Mouse (Mus musculus): Measurements from ENCODE around the gene Metap1. TPM values are rescaled to one million over a fixed set of nuclear protein-coding genes. Genes with fewer than 3 reads are reported as not detected.

Gene Metap1
- polyA plus RNA-seq, 1 experiment from 2014 or later = 48.9 TPM

GRCm38 (mm10) chr3:138442612-138443464 is 46.5 kb downstream of the Metap1 start, which contains the start of gene Adh5:
TSS of gene Adh5 (plus strand) at chr3:138443093.
- H3K9ac ChIP-seq (ENCODE audit: low read length) = peak within 1 kb of the TSS; percentile 87
- DNase-seq (ENCODE audit: low spot score) = peak; percentile 95

DNA sequence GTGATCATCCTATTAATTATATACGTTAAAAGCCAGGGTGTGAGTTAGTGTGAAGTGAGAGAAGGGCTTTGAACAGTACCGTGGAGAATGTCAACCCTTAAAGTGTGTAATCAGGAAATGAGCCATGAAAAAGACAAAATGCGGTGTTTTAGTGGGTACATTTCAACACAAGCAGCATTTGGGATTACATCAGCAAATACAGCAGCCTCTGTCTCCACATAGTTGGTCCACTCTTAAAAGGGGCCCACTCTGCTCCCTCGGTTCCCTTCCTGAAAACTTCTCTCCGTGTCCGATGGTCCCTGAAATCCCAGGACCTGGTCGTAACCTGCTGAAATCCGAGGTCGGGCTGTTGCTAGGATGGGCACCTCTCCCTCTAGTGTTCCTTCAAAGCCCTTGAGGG is 47.1 kb downstream of the Metap1 start:
- H3K4me3 ChIP-seq (ENCODE audit: low read depth, low read length) = peak overlapping the region; percentile 83
- H3K27me3 ChIP-seq (replicated peaks; ENCODE audit: control insufficient read depth, insufficient read depth, low read length) = no peaks in the 10 kb centered on the region
- ATAC-seq (peak; percentile 0; the same call in 1 of the 2 replicates), DNase-seq (ENCODE audit: low spot score) (no peak)
- H3K27ac ChIP-seq (ENCODE audit: low read depth, low read length) = peak overlapping the region; percentile 48; the same call in 1 of the 2 replicates
- WGBS = 2% methylated on average over 9 of the region's 9 CpGs
- H3K36me3 ChIP-seq (ENCODE audit: control insufficient read depth, insufficient read depth, low read length) = peaks cover 22% of the 10 kb centered on the region
- H3K4me2 ChIP-seq (ENCODE audit: low read length) = peak overlapping the region; percentile 85
- H3K9ac ChIP-seq (ENCODE audit: low read length) = peak overlapping the region; percentile 71
- no peaks in the 10 kb centered on the region for H3K9me3 ChIP-seq (replicated peaks; ENCODE audit: control insufficient read depth, low read length)
- H3K4me1 ChIP-seq (ENCODE audit: control insufficient read depth, insufficient read depth, low read length) = peaks cover 10% of the 10 kb centered on the region; the same call in 1 of the 2 replicates

More at GRCm38 (mm10) chr3:138442612-138443464, 46.5 kb downstream of the Metap1 start, which contains the start of gene Adh5:
- H3K4me3 ChIP-seq (ENCODE audit: low read depth, low read length) = peak within 1 kb of the TSS; percentile 83
- peak within 1 kb of the TSS; percentile 77 for H3K27ac ChIP-seq (ENCODE audit: low read depth, low read length)
- H3K9me3 ChIP-seq (replicated peaks; ENCODE audit: control insufficient read depth, low read length) = no peaks in the 10 kb centered on the region
- peaks cover 28% of the 10 kb centered on the region for H3K36me3 ChIP-seq (ENCODE audit: control insufficient read depth, insufficient read depth, low read length)
- H3K4me1 ChIP-seq (ENCODE audit: control insufficient read depth, insufficient read depth, low read length) = peaks cover 10% of the 10 kb centered on the region; the same call in 1 of the 2 replicates
- peak; percentile 99 for ATAC-seq
- no peaks in the 10 kb centered on the region for H3K27me3 ChIP-seq (replicated peaks; ENCODE audit: control insufficient read depth, insufficient read depth, low read length)
- H3K4me2 ChIP-seq (ENCODE audit: low read length) = peak within 1 kb of the TSS; percentile 85
- WGBS = under 1% methylated on average over 80 of the region's 86 CpGs

- Histone ChIP-seq H3K4me1 (ENCODE audit: control insufficient read depth, insufficient read depth, low read length) (peaks cover 4% of the 10 kb centered on the region; the same call in 1 of the 2 replicates), H3K27me3 (replicated peaks; ENCODE audit: control insufficient read depth, insufficient read depth, low read length) (no peaks in the 10 kb centered on the region), H3K9me3 (replicated peaks; ENCODE audit: control insufficient read depth, low read length) (no peaks in the 10 kb centered on the region), H3K4me2 (ENCODE audit: low read length) (no peak overlapping the region), H3K36me3 (ENCODE audit: control insufficient read depth, insufficient read depth, low read length) (no peaks in the 10 kb centered on the region), H3K4me3 (ENCODE audit: low read depth, low read length) (no peak overlapping the region), H3K9ac (ENCODE audit: low read length) (no peak overlapping the region), H3K27ac (ENCODE audit: low read depth, low read length) (no peak overlapping the region)
- no peak for DNase-seq (ENCODE audit: low spot score)
- no peak for ATAC-seq
- WGBS = 81% methylated on average over 3 of the region's 3 CpGs
These were observed 50.6 kb downstream of the Metap1 start for GRCm38 (mm10) chr3:138438716-138439115.

DNA sequence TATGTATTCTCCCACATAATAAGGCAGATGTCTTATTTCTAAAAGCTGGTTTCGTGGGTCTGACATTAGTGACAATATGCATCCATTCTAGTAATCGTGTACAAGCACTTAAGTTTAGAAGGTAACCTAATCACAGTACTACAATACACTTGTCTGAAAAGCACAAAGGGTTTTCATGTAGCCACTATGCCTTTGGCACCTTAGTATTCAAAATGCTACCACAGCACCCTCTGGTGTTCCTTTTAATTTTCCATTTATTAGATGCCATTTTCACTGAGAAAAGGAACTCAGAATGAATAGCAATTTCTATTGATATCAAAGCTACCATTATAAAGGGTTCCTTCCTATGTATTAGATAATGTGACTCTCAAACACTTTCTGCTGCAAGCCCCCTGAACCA is 57.5 kb downstream of the Metap1 start:
- Histone ChIP-seq H3K36me3 (ENCODE audit: control insufficient read depth, insufficient read depth, low read length) (no peaks in the 10 kb centered on the region), H3K4me3 (ENCODE audit: low read depth, low read length) (no peak overlapping the region), H3K27ac (ENCODE audit: low read depth, low read length) (no peak overlapping the region), H3K9me3 (replicated peaks; ENCODE audit: control insufficient read depth, low read length) (no peaks in the 10 kb centered on the region), H3K9ac (ENCODE audit: low read length) (no peak overlapping the region), H3K4me2 (ENCODE audit: low read length) (no peak overlapping the region), H3K4me1 (ENCODE audit: control insufficient read depth, insufficient read depth, low read length) (no peaks in the 10 kb centered on the region), H3K27me3 (replicated peaks; ENCODE audit: control insufficient read depth, insufficient read depth, low read length) (no peaks in the 10 kb centered on the region)
- 50% methylated on average over 2 of the region's 2 CpGs for WGBS
- ATAC-seq = peak; percentile 63
- peak; percentile 83 for DNase-seq (ENCODE audit: low spot score)

GRCm38 (mm10) chr3:138430360-138430976 is 58.8 kb downstream of the Metap1 start:
- Histone ChIP-seq H3K4me1 (ENCODE audit: control insufficient read depth, insufficient read depth, low read length) (no peaks in the 10 kb centered on the region), H3K9ac (ENCODE audit: low read length) (no peak overlapping the region), H3K4me2 (ENCODE audit: low read length) (no peak overlapping the region), H3K36me3 (ENCODE audit: control insufficient read depth, insufficient read depth, low read length) (no peaks in the 10 kb centered on the region), H3K27ac (ENCODE audit: low read depth, low read length) (no peak overlapping the region), H3K27me3 (replicated peaks; ENCODE audit: control insufficient read depth, insufficient read depth, low read length) (no peaks in the 10 kb centered on the region), H3K9me3 (replicated peaks; ENCODE audit: control insufficient read depth, low read length) (no peaks in the 10 kb centered on the region), H3K4me3 (ENCODE audit: low read depth, low read length) (no peak overlapping the region)
- ATAC-seq = no peak
- WGBS = 89% methylated on average over 6 of the region's 6 CpGs
- no peak for DNase-seq (ENCODE audit: low spot score)

DNA sequence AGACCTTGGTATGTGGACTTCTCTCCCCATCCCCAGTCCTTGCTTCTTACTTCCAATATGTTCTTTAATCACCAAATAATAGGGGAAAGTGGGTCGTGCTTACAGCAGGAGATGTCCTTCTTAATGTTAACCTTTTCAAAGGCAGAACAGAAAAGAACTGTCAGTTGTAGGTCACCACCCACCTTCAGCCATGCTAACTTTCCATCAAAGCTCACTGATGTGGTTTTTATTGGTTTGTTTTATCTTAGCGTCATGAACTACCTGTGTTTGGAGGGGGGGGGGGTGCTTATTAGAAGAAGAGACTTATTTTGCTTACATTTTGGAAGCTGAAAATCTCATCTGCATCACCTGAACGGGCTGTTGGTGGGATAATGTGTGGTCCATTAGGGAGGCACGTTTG is 65.1 kb downstream of the Metap1 start:
- H3K27me3 ChIP-seq (replicated peaks; ENCODE audit: control insufficient read depth, insufficient read depth, low read length) = no peaks in the 10 kb centered on the region
- no peak overlapping the region for H3K4me2 ChIP-seq (ENCODE audit: low read length)
- no peak for ATAC-seq
- H3K9ac ChIP-seq (ENCODE audit: low read length) = no peak overlapping the region
- no peaks in the 10 kb centered on the region for H3K4me1 ChIP-seq (ENCODE audit: control insufficient read depth, insufficient read depth, low read length)
- WGBS = 68% methylated on average over 4 of the region's 4 CpGs
- H3K4me3 ChIP-seq (ENCODE audit: low read depth, low read length) = no peak overlapping the region
- no peaks in the 10 kb centered on the region for H3K9me3 ChIP-seq (replicated peaks; ENCODE audit: control insufficient read depth, low read length)
- H3K27ac ChIP-seq (ENCODE audit: low read depth, low read length) = no peak overlapping the region
- H3K36me3 ChIP-seq (ENCODE audit: control insufficient read depth, insufficient read depth, low read length) = no peaks in the 10 kb centered on the region
- no peak for DNase-seq (ENCODE audit: low spot score)

- Histone ChIP-seq H3K4me2 (ENCODE audit: low read length) (no peak overlapping the region), H3K9ac (ENCODE audit: low read length) (no peak overlapping the region), H3K4me3 (ENCODE audit: low read depth, low read length) (no peak overlapping the region), H3K9me3 (replicated peaks; ENCODE audit: control insufficient read depth, low read length) (no peaks in the 10 kb centered on the region), H3K36me3 (ENCODE audit: control insufficient read depth, insufficient read depth, low read length) (no peaks in the 10 kb centered on the region), H3K27me3 (replicated peaks; ENCODE audit: control insufficient read depth, insufficient read depth, low read length) (no peaks in the 10 kb centered on the region), H3K27ac (ENCODE audit: low read depth, low read length) (no peak overlapping the region), H3K4me1 (ENCODE audit: control insufficient read depth, insufficient read depth, low read length) (no peaks in the 10 kb centered on the region)
- DNase-seq (ENCODE audit: low spot score) (no peak), ATAC-seq (no peak)
- 72% methylated on average over 2 of the region's 2 CpGs for WGBS
These were observed 65.7 kb downstream of the Metap1 start for GRCm38 (mm10) chr3:138423664-138424063.

DNA sequence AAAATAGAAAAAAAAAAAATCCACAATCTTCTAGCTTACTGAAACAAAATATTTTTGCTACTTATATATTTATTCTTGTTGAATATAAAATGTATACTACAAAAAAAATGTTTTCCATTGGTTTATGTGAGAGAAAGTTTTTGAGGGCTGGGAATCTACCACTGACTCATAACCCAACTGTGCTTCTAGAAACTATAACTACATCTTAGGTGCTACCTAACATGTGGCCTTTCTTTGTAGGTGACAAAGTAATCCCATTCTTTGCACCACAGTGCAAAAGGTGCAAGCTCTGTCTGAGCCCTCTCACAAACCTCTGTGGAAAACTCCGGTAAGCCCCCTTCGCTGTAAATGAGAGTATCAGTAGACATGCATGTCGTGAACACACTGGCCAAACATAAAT is 68.9 kb downstream of the Metap1 start:
- Histone ChIP-seq H3K36me3 (ENCODE audit: control insufficient read depth, insufficient read depth, low read length) (no peaks in the 10 kb centered on the region), H3K27me3 (replicated peaks; ENCODE audit: control insufficient read depth, insufficient read depth, low read length) (no peaks in the 10 kb centered on the region), H3K9me3 (replicated peaks; ENCODE audit: control insufficient read depth, low read length) (no peaks in the 10 kb centered on the region), H3K9ac (ENCODE audit: low read length) (no peak overlapping the region), H3K27ac (ENCODE audit: low read depth, low read length) (no peak overlapping the region), H3K4me3 (ENCODE audit: low read depth, low read length) (no peak overlapping the region), H3K4me2 (ENCODE audit: low read length) (no peak overlapping the region), H3K4me1 (ENCODE audit: control insufficient read depth, insufficient read depth, low read length) (no peaks in the 10 kb centered on the region)
- ATAC-seq (no peak), DNase-seq (ENCODE audit: low spot score) (no peak)
- 87% methylated on average over 3 of the region's 3 CpGs for WGBS

DNA sequence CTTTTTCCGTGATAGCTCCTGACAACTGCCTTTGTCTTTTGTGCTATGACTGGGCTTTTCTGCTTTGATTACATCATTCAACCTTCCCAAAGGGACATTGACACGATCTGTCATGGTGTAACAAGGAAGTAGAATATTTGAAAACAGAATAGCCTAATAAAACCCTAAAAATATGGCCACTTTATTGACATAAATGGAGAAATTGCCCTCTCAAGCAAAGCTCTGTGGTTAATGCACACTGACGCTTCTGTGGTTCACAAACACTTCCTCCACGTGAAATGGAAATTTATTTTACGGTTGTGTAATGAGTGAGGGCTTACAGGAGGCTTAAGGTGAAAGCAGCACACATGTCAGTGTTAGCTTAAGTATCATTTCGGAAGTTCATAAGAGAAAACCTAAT is 69.9 kb downstream of the Metap1 start:
- WGBS = 84% methylated on average over 6 of the region's 6 CpGs
- Histone ChIP-seq H3K36me3 (ENCODE audit: control insufficient read depth, insufficient read depth, low read length) (no peaks in the 10 kb centered on the region), H3K4me1 (ENCODE audit: control insufficient read depth, insufficient read depth, low read length) (no peaks in the 10 kb centered on the region), H3K4me3 (ENCODE audit: low read depth, low read length) (no peak overlapping the region), H3K4me2 (ENCODE audit: low read length) (no peak overlapping the region), H3K27me3 (replicated peaks; ENCODE audit: control insufficient read depth, insufficient read depth, low read length) (no peaks in the 10 kb centered on the region), H3K9me3 (replicated peaks; ENCODE audit: control insufficient read depth, low read length) (no peaks in the 10 kb centered on the region), H3K27ac (ENCODE audit: low read depth, low read length) (no peak overlapping the region), H3K9ac (ENCODE audit: low read length) (no peak overlapping the region)
- DNase-seq (ENCODE audit: low spot score) (no peak), ATAC-seq (no peak)

Measured in forebrain, embryonic 14.5 days (tissue).